Mouse (Mus musculus) lung, postnatal 4 days (tissue): Measurements from ENCODE around the gene Nupr1.

Experiments used
- DNase-seq, 2 experiments: peaks; one replicate each; pipeline ENCODE4 v3.0.0; 2021

The Nupr1 gene

GRCm38 (mm10) chr7:126630824-126631518 lies at the start of gene Nupr1:
Gene Nupr1 (minus strand): TSS chr7:126630861.
- no peak for DNase-seq

GRCm38 (mm10) chr7:126679683-126680082 lies 49.0 kb upstream of the Nupr1 start:
- DNase-seq = no peak

- DNase-seq = no peak
These were observed 48.1 kb upstream of the Nupr1 start for GRCm38 (mm10) chr7:126678545-126679341.

GRCm38 (mm10) chr7:126676631-126677220 lies 46.1 kb upstream of the Nupr1 start:
- no peak for DNase-seq

- peak; percentile 57 to 75 for DNase-seq
These were observed 45.5 kb upstream of the Nupr1 start, which contains the start of gene Sult1a1 for GRCm38 (mm10) chr7:126676207-126676606. Gene Sult1a1 (minus strand): TSS chr7:126676432.

- DNase-seq = no peak
These were observed 44.4 kb upstream of the Nupr1 start for GRCm38 (mm10) chr7:126675104-126675503.

- no peak for DNase-seq
These were observed 41.5 kb upstream of the Nupr1 start for GRCm38 (mm10) chr7:126672111-126672510.

- no peak for DNase-seq
These were observed 39.5 kb upstream of the Nupr1 start for GRCm38 (mm10) chr7:126670152-126670551.

- peak; percentile 37 to 40 for DNase-seq
These were observed 37.8 kb upstream of the Nupr1 start for GRCm38 (mm10) chr7:126668452-126668851.

- no peak for DNase-seq
These were observed 36.9 kb upstream of the Nupr1 start for GRCm38 (mm10) chr7:126667495-126668090.

- peak; percentile 37 to 42 for DNase-seq
These were observed 34.6 kb upstream of the Nupr1 start for GRCm38 (mm10) chr7:126665269-126665668.

- DNase-seq = peak; percentile 28 to 41
These were observed 33.0 kb upstream of the Nupr1 start for GRCm38 (mm10) chr7:126663646-126664045.

GRCm38 (mm10) chr7:126659771-126660170 lies 29.1 kb upstream of the Nupr1 start:
- DNase-seq = no peak

- no peak for DNase-seq
These were observed 26.9 kb upstream of the Nupr1 start for GRCm38 (mm10) chr7:126657522-126657921.

GRCm38 (mm10) chr7:126655695-126656094 lies 25.0 kb upstream of the Nupr1 start:
- no peak for DNase-seq

- DNase-seq = no peak
These were observed 23.3 kb upstream of the Nupr1 start for GRCm38 (mm10) chr7:126653991-126654390.

- no peak for DNase-seq
These were observed 20.2 kb upstream of the Nupr1 start for GRCm38 (mm10) chr7:126650852-126651251.

GRCm38 (mm10) chr7:126649231-126650051 lies 18.8 kb upstream of the Nupr1 start, which contains the start of gene Sgf29:
Gene Sgf29 (plus strand): TSS chr7:126649309.
- DNase-seq = peak; percentile 94 to 95

- DNase-seq = no peak
These were observed 17.8 kb upstream of the Nupr1 start for GRCm38 (mm10) chr7:126648486-126648885.

GRCm38 (mm10) chr7:126645708-126646107 lies 15.0 kb upstream of the Nupr1 start:
- no peak for DNase-seq

- no peak for DNase-seq
These were observed 14.3 kb upstream of the Nupr1 start for GRCm38 (mm10) chr7:126644914-126645313.

- DNase-seq = no peak
These were observed 13.7 kb upstream of the Nupr1 start for GRCm38 (mm10) chr7:126644345-126644744.
